Mouse (Mus musculus) liver (tissue): Measurements from ENCODE around the gene Hlx.

ENCODE experiments used
- DNase-seq: peaks from one replicate; pipeline ENCODE4 v3.0.0-alpha.2; 2020; ENCODE audit warnings: mixed read lengths

Gene Hlx

DNA sequence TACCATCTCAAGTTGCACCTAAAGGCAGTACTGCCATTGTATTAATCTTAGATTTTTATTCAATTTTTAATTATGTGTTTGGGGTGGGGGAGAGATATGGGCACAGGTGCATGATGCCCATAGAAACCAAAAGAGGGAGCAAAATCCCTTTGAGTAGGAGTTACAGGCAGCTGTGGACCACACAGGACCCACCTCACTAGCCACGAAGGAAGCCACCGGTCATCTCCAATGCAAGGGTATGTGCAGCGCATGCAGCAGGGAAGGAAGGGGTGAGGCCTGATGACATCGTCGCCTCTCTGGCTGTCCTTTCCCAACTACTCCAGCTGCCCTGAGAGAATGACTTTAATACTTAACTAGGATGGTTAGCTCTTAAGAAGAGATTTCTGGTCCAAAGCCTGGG is 18.7 kb downstream of the Hlx start:
- DNase-seq, result no peak

GRCm38 (mm10) chr1:184707532-184708248 is 24.7 kb downstream of the Hlx start:
- DNase-seq, result no peak

- no peak for DNase-seq
Observed at GRCm38 (mm10) chr1:184704901-184705300, 27.5 kb downstream of the Hlx start.

DNA sequence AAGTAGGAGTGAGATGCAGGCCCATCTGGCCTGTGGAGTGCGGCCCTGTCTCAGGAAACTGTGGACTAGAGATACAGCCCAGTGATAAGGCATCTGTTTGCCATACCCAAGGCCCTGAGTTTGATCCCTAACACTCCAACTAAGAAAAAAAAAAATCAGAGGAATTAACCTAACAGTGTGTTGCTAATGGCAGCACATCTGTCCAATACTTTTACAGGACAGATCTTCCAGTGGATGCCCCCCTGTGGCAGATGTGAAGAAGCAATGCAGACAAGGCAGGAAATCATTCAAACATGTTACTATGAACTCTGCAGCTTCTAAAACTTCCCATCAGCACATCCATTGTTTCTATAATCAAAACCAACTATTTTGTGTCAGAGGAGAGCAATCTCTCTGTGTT is 33.1 kb downstream of the Hlx start:
- no peak for DNase-seq

- no peak for DNase-seq
Observed at GRCm38 (mm10) chr1:184695451-184695850, 37.0 kb downstream of the Hlx start.

DNA sequence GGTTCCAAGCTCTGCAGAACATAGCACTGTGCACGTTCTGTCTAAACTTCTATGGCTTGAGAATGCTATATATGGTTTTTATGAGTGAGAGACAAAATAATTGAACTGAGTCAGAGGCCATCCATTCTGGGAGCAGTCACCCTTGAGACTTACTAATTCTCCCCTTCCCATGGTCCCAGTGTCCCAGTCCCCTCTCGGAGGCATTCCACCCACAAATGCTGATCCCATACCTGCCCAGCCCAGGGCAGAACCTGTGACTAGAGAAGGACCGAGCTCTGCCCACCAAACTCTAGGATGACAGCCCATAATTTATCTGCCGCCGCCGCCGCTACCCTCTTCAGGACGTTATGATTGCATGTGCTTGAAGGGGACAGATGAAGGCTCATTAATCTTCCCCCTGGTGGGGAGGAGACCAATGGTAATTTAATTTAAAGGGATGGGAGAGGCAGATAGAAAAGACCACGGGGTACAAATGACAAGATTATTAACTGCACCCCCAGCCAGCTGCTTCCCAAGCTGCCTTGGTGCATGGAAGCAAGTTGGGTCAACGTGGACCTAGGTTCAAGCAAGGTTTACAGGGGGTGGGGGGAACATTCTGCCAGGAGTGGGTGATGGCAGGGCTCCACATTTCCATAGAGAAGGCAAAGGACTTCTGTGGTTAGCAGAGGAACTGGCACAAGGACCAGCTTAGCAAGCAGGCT is 40.1 kb downstream of the Hlx start:
- DNase-seq, result no peak

- no peak for DNase-seq
Observed at GRCm38 (mm10) chr1:184691240-184691639, 41.2 kb downstream of the Hlx start.

GRCm38 (mm10) chr1:184688026-184688425 is 44.4 kb downstream of the Hlx start:
- no peak for DNase-seq

- no peak for DNase-seq
Observed at GRCm38 (mm10) chr1:184687512-184687911, 44.9 kb downstream of the Hlx start.

DNA sequence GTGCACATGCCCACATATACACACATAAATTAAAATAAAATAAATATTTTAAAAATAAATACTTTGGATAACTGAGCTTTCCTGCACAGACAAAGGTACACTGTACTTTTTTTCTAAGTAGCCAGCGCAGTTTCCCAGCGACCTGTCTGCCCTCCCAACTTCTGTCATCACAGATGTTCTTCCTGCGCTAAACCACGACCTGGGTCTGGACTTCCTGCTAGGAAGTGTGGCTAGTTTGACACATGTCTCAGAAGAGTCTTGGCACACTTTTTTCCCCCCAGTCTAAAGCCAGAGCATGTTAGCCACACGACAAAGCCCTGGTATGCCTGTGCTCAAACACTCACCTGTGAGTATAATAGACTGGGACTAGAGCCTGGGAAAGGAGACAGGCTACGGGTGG is 48.9 kb downstream of the Hlx start:
- DNase-seq, result no peak

DNA sequence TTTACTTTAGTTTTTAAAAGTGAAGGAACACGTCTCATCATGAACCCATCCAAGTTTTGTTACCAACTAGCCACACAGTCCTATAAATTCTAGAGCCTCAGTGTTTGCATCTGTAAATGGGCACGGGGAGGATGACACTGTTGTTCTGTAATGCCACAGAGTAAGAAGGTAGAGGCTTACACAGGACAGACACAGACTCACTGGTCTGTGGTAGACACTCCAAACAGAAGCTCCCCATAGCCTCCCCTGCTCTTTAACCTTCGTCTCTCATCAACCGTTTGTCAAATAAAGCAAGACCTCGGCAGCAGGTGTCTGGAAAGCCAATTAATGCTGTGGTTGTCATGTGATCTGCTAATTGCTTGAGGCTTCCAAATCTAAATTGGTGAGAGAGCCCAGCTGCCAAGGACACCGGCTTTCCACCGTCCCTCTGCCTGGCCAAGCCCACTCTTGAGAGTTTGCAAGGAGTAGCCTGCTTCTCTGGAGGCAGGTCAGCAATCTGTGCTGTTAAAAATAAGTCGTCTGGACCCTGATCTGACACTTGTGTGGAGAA is 52.9 kb downstream of the Hlx start:
- no peak for DNase-seq

- no peak for DNase-seq
Observed at GRCm38 (mm10) chr1:184677641-184678040, 54.8 kb downstream of the Hlx start.
